Mouse (Mus musculus) hindbrain, embryonic 16.5 days (tissue): ENCODE measurements at regions not wholly inside any gene's neighbourhood (a gene's known extent, or its start where the extent isn't known, plus 50 kb on each side); places are given as distances from the start of the nearest gene placed in this dataset.

Experiments
- ATAC-seq: fragments of 200-750 bp; cut with Nextera tagmentation; 2 replicates; pipeline ENCODE4 v1.8.0; 2017; ENCODE audit warnings: moderate TSS enrichment, moderate library complexity
- H3K27ac ChIP-seq: fragments of 300-500 bp; sonication (generic); 2 replicates; pipeline ENCODE4 v1.5.1; 2014; ENCODE audit warnings: low read depth, mild to moderate bottlenecking, control low read depth, low read length, moderate library complexity
- H3K27me3 ChIP-seq: fragments of 300-500 bp; sonication (generic); replicated peaks from 2 replicates; pipeline ENCODE4 v1.6.1; 2014; ENCODE audit warnings: low read length; ENCODE audit not compliant: control insufficient read depth, insufficient read depth
- H3K36me3 ChIP-seq: fragments of 300-500 bp; sonication (generic); 2 replicates; pipeline ENCODE4 v1.6.1; 2014; ENCODE audit warnings: mild to moderate bottlenecking, low read length, moderate library complexity, mixed read lengths; ENCODE audit not compliant: control insufficient read depth, insufficient read depth
- H3K4me1 ChIP-seq: fragments of 300-500 bp; sonication (generic); 2 replicates; pipeline ENCODE4 v1.6.1; 2014; ENCODE audit warnings: low read depth, low read length; ENCODE audit not compliant: control insufficient read depth, insufficient read depth
- H3K4me2 ChIP-seq: fragments of 300-500 bp; sonication (generic); 2 replicates; pipeline ENCODE4 v1.6.1; 2014; ENCODE audit warnings: mild to moderate bottlenecking, low read length, control low read depth, moderate library complexity
- H3K4me3 ChIP-seq: fragments of 300-500 bp; sonication (generic); 2 replicates; pipeline ENCODE4 v1.5.1; 2014; ENCODE audit warnings: mild to moderate bottlenecking, low read length, control low read depth, moderate library complexity
- H3K9ac ChIP-seq: fragments of 300-500 bp; sonication (generic); 2 replicates; pipeline ENCODE4 v1.6.1; 2014; ENCODE audit warnings: low read depth, mild to moderate bottlenecking, control low read depth, low read length, moderate library complexity
- H3K9me3 ChIP-seq: fragments of 300-500 bp; sonication (generic); 2 replicates; pipeline ENCODE4 v1.6.1; 2014; ENCODE audit warnings: mild to moderate bottlenecking, low read length, moderate library complexity; ENCODE audit not compliant: control insufficient read depth
- WGBS: fragments of 180-500 bp; shearing (Covaris S2); extraction: QIAGEN DNeasy Blood & Tissue Kit; methylation state at CpG from one replicate; pipeline ENCODE4 v1.1.7; 2014; 5-methylcytosine and 5-hydroxymethylcytosine counted together

- Histone ChIP-seq H3K4me3 (no peak overlapping the region), H3K9ac (no peak overlapping the region), H3K9me3 (no peaks in the 10 kb centered on the region), H3K27ac (no peak overlapping the region), H3K4me1 (no peaks in the 10 kb centered on the region), H3K36me3 (no peaks in the 10 kb centered on the region), H3K4me2 (no peak overlapping the region), H3K27me3 (no peaks in the 10 kb centered on the region)
- 83% methylated on average over 1 of the region's 1 CpGs for WGBS
- no peak for ATAC-seq
These were observed 179.1 kb upstream of the Pcdh10 start for GRCm38 (mm10) chr3:45198994-45199589.

- no peak overlapping the region for H3K4me3 ChIP-seq
- H3K27me3 ChIP-seq, result no peaks in the 10 kb centered on the region
- H3K9ac ChIP-seq, result no peak overlapping the region
- H3K36me3 ChIP-seq, result no peaks in the 10 kb centered on the region
- no peak overlapping the region for H3K27ac ChIP-seq
- ATAC-seq, result no peak
- no peak overlapping the region for H3K4me2 ChIP-seq
- no peaks in the 10 kb centered on the region for H3K4me1 ChIP-seq
- WGBS, result 85% methylated on average over 2 of the region's 2 CpGs
- H3K9me3 ChIP-seq, result no peaks in the 10 kb centered on the region
These were observed 173.7 kb upstream of the Pcdh10 start for GRCm38 (mm10) chr3:45204392-45205043.

GRCm38 (mm10) chr3:45231641-45232433 is 146.4 kb upstream of the Pcdh10 start:
- Histone ChIP-seq H3K36me3 (no peaks in the 10 kb centered on the region), H3K27ac (no peak overlapping the region), H3K4me1 (no peaks in the 10 kb centered on the region), H3K9ac (no peak overlapping the region), H3K4me3 (no peak overlapping the region), H3K4me2 (no peak overlapping the region), H3K9me3 (no peaks in the 10 kb centered on the region), H3K27me3 (no peaks in the 10 kb centered on the region)
- ATAC-seq, result peak; percentile 75; the same call in 1 of the 2 replicates
- 50% methylated on average over 5 of the region's 5 CpGs for WGBS

- no peaks in the 10 kb centered on the region for H3K36me3 ChIP-seq
- H3K9ac ChIP-seq, result no peak overlapping the region
- H3K9me3 ChIP-seq, result no peaks in the 10 kb centered on the region
- no peak overlapping the region for H3K27ac ChIP-seq
- H3K27me3 ChIP-seq, result no peaks in the 10 kb centered on the region
- no peak overlapping the region for H3K4me2 ChIP-seq
- no peaks in the 10 kb centered on the region for H3K4me1 ChIP-seq
- WGBS, result 60% methylated on average over 2 of the region's 2 CpGs
- no peak for ATAC-seq
- H3K4me3 ChIP-seq, result no peak overlapping the region
These were observed 139.7 kb upstream of the Pcdh10 start for GRCm38 (mm10) chr3:45238457-45238856.

GRCm38 (mm10) chr3:45245456-45245855 is 132.7 kb upstream of the Pcdh10 start:
- WGBS, result 93% methylated on average over 1 of the region's 1 CpGs
- no peak overlapping the region for H3K4me3 ChIP-seq
- H3K36me3 ChIP-seq, result no peaks in the 10 kb centered on the region
- no peaks in the 10 kb centered on the region for H3K9me3 ChIP-seq
- no peaks in the 10 kb centered on the region for H3K27me3 ChIP-seq
- H3K9ac ChIP-seq, result no peak overlapping the region
- no peak overlapping the region for H3K4me2 ChIP-seq
- H3K27ac ChIP-seq, result no peak overlapping the region
- H3K4me1 ChIP-seq, result no peaks in the 10 kb centered on the region
- ATAC-seq, result no peak

- H3K9me3 ChIP-seq, result no peaks in the 10 kb centered on the region
These were observed 131.6 kb upstream of the Pcdh10 start for GRCm38 (mm10) chr3:45246601-45247000.

GRCm38 (mm10) chr3:45276783-45277182 is 101.4 kb upstream of the Pcdh10 start:
- WGBS, result 90% methylated on average over 6 of the region's 6 CpGs
- no peaks in the 10 kb centered on the region for H3K9me3 ChIP-seq

More at GRCm38 (mm10) chr3:45246601-45247000, 131.6 kb upstream of the Pcdh10 start:
- no peak for ATAC-seq
- H3K9ac ChIP-seq, result no peak overlapping the region
- H3K4me1 ChIP-seq, result no peaks in the 10 kb centered on the region
- no peak overlapping the region for H3K4me2 ChIP-seq
- no peak overlapping the region for H3K4me3 ChIP-seq
- H3K27me3 ChIP-seq, result no peaks in the 10 kb centered on the region
- no peaks in the 10 kb centered on the region for H3K36me3 ChIP-seq
- no peak overlapping the region for H3K27ac ChIP-seq
- 91% methylated on average over 1 of the region's 1 CpGs for WGBS

GRCm38 (mm10) chr3:45297242-45297853 is 80.8 kb upstream of the Pcdh10 start:
- Histone ChIP-seq H3K4me1 (no peaks in the 10 kb centered on the region), H3K4me3 (no peak overlapping the region), H3K36me3 (no peaks in the 10 kb centered on the region), H3K9ac (no peak overlapping the region), H3K4me2 (no peak overlapping the region), H3K27me3 (no peaks in the 10 kb centered on the region), H3K9me3 (no peaks in the 10 kb centered on the region), H3K27ac (no peak overlapping the region)
- peak; percentile 48 for ATAC-seq
- 68% methylated on average over 12 of the region's 12 CpGs for WGBS

More at GRCm38 (mm10) chr3:45276783-45277182, 101.4 kb upstream of the Pcdh10 start:
- H3K9ac ChIP-seq, result no peak overlapping the region
- no peaks in the 10 kb centered on the region for H3K36me3 ChIP-seq
- H3K27me3 ChIP-seq, result no peaks in the 10 kb centered on the region
- no peaks in the 10 kb centered on the region for H3K4me1 ChIP-seq
- no peak overlapping the region for H3K27ac ChIP-seq
- no peak overlapping the region for H3K4me2 ChIP-seq
- ATAC-seq, result no peak
- no peak overlapping the region for H3K4me3 ChIP-seq

- 49% methylated on average over 2 of the region's 2 CpGs for WGBS
- Histone ChIP-seq H3K36me3 (no peaks in the 10 kb centered on the region), H3K4me2 (no peak overlapping the region), H3K4me1 (no peaks in the 10 kb centered on the region), H3K4me3 (no peak overlapping the region), H3K9ac (no peak overlapping the region), H3K27ac (no peak overlapping the region), H3K9me3 (no peaks in the 10 kb centered on the region), H3K27me3 (no peaks in the 10 kb centered on the region)
- ATAC-seq, result no peak
These were observed 58.9 kb upstream of the Pcdh10 start for GRCm38 (mm10) chr3:45319257-45319656.
